Mouse (Mus musculus) neural tube, embryonic 15.5 days (tissue): ENCODE results near the gene Proser1. TPM values are rescaled to one million over a fixed set of nuclear protein-coding genes. Genes with fewer than 3 reads are reported as not detected.

Experiments used
- ATAC-seq: fragments of 200-750 bp; cut with Nextera tagmentation; 2 replicates; pipeline ENCODE4 v1.8.0; 2017; ENCODE audit warnings: mild to moderate bottlenecking, moderate TSS enrichment, moderate library complexity; ENCODE audit not compliant: low FRiP score
- H3K27ac ChIP-seq: fragments of 300-500 bp; sonication (generic); replicated peaks from 2 replicates; pipeline ENCODE4 v1.5.1; 2015; ENCODE audit warnings: mild to moderate bottlenecking, inconsistent platforms
- H3K27me3 ChIP-seq: fragments of 300-500 bp; sonication (generic); replicated peaks from 2 replicates; pipeline ENCODE4 v1.6.1; 2015; ENCODE audit warnings: inconsistent platforms
- H3K36me3 ChIP-seq: fragments of 300-500 bp; sonication (generic); 2 replicates; pipeline ENCODE4 v1.6.1; 2015; ENCODE audit warnings: inconsistent platforms
- H3K4me1 ChIP-seq: fragments of 300-500 bp; sonication (generic); 2 replicates; pipeline ENCODE4 v1.6.1; 2015; ENCODE audit warnings: inconsistent platforms
- H3K4me2 ChIP-seq: fragments of 300-500 bp; sonication (generic); 2 replicates; pipeline ENCODE4 v1.6.1; 2015; ENCODE audit warnings: inconsistent platforms, mild to moderate bottlenecking, moderate library complexity
- H3K4me3 ChIP-seq: fragments of 300-500 bp; sonication (generic); replicated peaks from 2 replicates; pipeline ENCODE4 v1.5.1; 2015; ENCODE audit warnings: mild to moderate bottlenecking, inconsistent platforms
- H3K9ac ChIP-seq: fragments of 300-500 bp; sonication (generic); replicated peaks from 2 replicates; pipeline ENCODE4 v1.6.1; 2015; ENCODE audit warnings: mild to moderate bottlenecking, inconsistent platforms
- H3K9me3 ChIP-seq: fragments of 300-500 bp; sonication (generic); replicated peaks from 2 replicates; pipeline ENCODE4 v1.6.1; 2016; ENCODE audit warnings: inconsistent platforms
- WGBS: fragments of 180-500 bp; shearing (Covaris S2); methylation state at CpG from one replicate; pipeline ENCODE4 v1.1.7; 2015; ENCODE audit warnings: mixed read lengths; 5-methylcytosine and 5-hydroxymethylcytosine counted together
- polyA plus RNA-seq: library from polyadenylated mRNA; unstranded; fragments of >200 nt; fragmentation: Nextera tagmentation; extraction: Ambion mirVana; gene quantifications from 2 replicates; pipeline ENCODE4 v1.2.1, GENCODE M21; 2015

The Proser1 gene
- polyA plus RNA-seq, 1 experiment from 2014 or later, result 16.6 TPM

DNA sequence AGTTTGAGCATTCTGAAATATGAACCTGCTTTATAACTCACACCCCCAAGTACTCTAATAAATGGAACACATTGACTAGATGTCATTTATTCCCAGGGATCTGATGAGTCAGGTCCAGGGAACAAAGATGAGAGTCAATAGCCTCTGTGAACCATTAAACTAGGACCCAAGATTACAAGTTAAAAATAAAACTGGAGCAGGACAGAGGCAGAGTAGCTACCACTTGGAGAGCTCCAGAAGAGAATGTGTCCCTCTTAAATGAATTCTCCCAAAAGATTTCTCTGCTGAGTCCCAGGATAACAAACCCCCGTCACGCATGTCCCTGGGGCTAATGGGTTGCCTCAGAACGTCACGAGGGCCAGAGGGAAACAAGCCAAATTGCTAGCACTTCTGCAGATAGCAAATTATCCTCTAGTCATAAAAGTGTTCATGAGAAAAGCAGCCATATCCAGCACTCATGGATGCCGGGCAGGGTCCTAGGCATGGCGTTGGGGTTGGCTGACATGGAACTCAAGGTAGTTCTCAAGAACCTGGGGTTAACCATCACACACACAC, 35.0 kb downstream of the Proser1 start:
- Histone ChIP-seq H3K4me1 (no peaks in the 10 kb centered on the region), H3K4me3 (no peak overlapping the region), H3K9me3 (no peaks in the 10 kb centered on the region), H3K27ac (no peak overlapping the region), H3K9ac (no peak overlapping the region), H3K4me2 (no peak overlapping the region), H3K36me3 (no peaks in the 10 kb centered on the region), H3K27me3 (no peaks in the 10 kb centered on the region)
- ATAC-seq, result no peak
- WGBS, result 73% methylated on average over 6 of the region's 6 CpGs

DNA sequence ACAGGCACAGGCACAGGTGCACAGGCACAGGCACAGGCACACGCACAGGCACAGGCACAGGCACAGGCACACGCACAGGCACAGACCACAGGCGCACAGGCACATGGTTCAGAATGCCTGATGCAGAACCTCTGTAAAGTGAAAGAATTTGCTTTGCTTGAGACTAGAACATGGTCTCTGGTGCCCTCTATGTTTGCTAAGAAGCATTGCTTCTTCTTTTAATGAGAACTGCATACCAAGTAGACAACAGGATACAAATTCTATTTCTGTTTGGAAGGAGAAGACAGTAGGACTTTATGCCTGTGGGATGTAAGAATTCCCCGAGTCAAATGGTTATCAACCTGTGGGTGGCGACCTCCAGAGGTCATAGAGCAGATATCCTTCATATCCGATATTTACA, 39.0 kb downstream of the Proser1 start:
- Histone ChIP-seq H3K9me3 (no peaks in the 10 kb centered on the region), H3K27me3 (no peaks in the 10 kb centered on the region), H3K27ac (no peak overlapping the region), H3K4me2 (no peak overlapping the region), H3K4me1 (no peaks in the 10 kb centered on the region), H3K36me3 (no peaks in the 10 kb centered on the region), H3K4me3 (no peak overlapping the region), H3K9ac (no peak overlapping the region)
- 67% methylated on average over 6 of the region's 6 CpGs for WGBS
- peak; percentile 47; the same call in 1 of the 2 replicates for ATAC-seq

DNA sequence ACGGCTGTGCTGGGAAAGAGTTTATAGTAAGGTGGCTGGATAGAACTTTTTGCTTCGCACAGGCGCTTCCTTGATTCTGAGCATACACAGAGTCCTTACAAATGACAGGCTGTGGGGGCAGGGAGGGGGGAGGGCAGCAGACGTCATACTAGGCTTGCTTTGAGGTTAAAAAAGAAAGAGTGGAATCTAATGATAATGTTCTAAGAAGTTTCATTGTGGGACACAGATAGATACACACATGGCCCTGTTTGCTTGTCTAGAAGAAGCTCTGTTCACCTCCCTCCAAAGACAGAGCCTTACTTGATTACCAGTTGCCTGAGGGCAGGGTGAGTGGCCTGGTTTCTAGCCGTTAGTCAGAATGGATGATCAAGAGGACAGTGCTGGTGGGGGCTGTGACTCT, 49.6 kb downstream of the Proser1 start:
- no peak for ATAC-seq
- Histone ChIP-seq H3K27me3 (no peaks in the 10 kb centered on the region), H3K4me3 (no peak overlapping the region), H3K4me2 (no peak overlapping the region), H3K4me1 (no peaks in the 10 kb centered on the region), H3K9ac (no peak overlapping the region), H3K27ac (no peak overlapping the region), H3K36me3 (no peaks in the 10 kb centered on the region), H3K9me3 (no peaks in the 10 kb centered on the region)
- 69% methylated on average over 5 of the region's 5 CpGs for WGBS

DNA sequence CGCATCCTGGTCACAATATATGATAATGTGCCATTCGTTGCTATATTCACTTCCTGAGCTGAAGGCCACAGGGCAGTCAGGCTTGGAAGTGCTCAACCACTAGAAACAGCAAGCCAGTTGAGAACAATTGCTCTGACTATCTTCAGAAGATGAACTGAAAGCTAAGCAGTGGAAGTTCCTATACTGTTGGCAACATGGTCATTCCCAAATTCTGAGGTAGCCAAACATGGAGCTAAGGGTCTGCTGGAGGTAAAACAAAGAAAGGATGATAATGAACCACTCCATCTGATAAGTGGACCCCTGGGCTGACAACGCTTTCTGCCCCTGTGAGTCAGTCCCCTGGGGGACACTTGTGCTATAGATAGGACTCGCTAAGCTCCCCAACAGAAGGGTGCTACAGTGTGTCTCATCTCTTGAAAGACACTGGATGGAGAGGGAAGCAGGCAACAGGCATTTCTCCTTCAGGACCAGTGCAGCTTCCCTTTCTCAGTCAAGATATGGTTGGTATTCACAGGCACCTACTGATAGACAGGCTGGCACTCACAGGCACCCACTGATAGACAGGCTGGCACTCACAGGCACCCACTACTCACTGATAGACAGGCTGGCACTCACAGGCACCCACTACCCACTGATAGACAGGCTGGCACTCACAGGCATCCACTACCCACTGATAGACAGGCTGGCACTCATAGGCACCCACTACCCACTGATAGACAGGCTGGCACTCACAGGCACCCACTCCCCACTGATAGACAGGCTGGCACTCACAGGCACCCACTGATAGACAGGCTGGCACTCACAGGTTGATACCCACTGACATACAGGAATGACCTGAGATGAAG, 51.0 kb downstream of the Proser1 start:
- no peak for ATAC-seq
- Histone ChIP-seq H3K4me2 (no peak overlapping the region), H3K4me1 (no peaks in the 10 kb centered on the region), H3K4me3 (no peak overlapping the region), H3K27ac (no peak overlapping the region), H3K9me3 (no peaks in the 10 kb centered on the region), H3K9ac (no peak overlapping the region), H3K36me3 (no peaks in the 10 kb centered on the region), H3K27me3 (no peaks in the 10 kb centered on the region)
- WGBS, result 85% methylated on average over 4 of the region's 4 CpGs

DNA sequence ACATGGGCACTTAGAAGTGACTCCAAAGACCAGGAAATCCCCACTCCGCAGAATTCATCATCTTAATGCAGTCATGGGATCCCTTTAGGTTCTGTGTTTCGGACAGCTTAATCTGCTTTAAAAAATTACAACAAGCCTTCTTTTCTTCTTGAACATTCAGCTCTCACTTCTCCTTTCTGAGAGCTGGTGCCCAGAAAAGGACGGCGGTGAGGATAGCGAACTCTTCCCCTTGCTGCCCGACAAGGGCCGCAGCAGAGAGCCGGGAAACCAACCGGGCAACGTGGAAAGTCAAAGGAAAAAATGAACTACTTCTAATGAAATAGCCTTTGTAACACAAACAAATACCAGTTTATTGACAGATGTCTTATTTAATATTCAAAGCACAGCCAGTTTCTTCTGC, 59.3 kb downstream of the Proser1 start:
- H3K27me3 ChIP-seq, result no peaks in the 10 kb centered on the region
- H3K27ac ChIP-seq, result no peak overlapping the region
- WGBS, result 75% methylated on average over 10 of the region's 10 CpGs
- no peaks in the 10 kb centered on the region for H3K9me3 ChIP-seq
- no peak overlapping the region for H3K4me3 ChIP-seq
- no peak overlapping the region for H3K9ac ChIP-seq
- no peak overlapping the region for H3K4me2 ChIP-seq
- no peaks in the 10 kb centered on the region for H3K36me3 ChIP-seq
- ATAC-seq, result no peak
- no peaks in the 10 kb centered on the region for H3K4me1 ChIP-seq

DNA sequence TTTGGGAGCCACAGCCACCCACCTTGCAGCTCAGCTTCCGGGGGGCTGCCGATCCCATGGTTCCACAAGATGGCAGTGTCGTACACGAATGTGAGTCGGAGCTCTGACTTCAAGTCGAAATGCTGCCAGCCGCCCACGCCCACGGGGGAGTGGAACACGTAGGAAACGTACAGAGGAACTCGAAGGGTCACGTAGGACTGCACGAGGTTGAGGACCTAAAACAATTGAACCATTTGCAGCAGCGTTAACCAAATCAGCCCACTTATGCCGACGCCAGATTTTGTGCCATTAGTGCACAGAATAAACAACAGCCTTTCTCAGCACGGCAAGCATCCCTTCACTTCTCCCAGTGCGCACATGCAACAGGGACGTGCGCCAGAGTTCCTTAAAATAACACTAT, 62.3 kb downstream of the Proser1 start:
- ATAC-seq, result peak; percentile 70
- peak overlapping the region; percentile 68 for H3K4me2 ChIP-seq

DNA sequence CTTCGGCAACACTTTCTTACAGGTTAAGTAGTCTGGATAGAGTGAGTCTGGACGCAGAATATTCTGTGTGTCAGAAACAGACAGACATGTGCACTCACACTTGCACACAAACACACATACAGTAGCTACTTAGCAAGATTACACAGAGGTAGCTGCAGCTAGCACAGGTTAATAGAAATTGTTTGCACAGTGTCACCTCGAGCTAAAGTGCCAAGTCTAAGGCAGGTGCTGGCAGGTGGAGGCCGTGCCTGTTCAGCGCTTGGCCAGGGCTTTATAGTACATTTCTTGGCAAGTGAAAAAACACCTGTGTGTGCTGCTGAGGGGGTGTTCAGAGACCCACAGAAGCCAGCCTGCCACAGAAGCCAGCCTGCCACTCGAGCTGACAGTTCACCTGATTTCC, 66.8 kb downstream of the Proser1 start:
- H3K27ac ChIP-seq, result no peak overlapping the region
- no peak overlapping the region for H3K4me3 ChIP-seq
- ATAC-seq, result no peak
- H3K36me3 ChIP-seq, result no peaks in the 10 kb centered on the region
- H3K4me2 ChIP-seq, result no peak overlapping the region
- H3K4me1 ChIP-seq, result no peaks in the 10 kb centered on the region
- H3K27me3 ChIP-seq, result no peaks in the 10 kb centered on the region; the same call in 1 of the 2 replicates
- H3K9ac ChIP-seq, result no peak overlapping the region
- WGBS, result 89% methylated on average over 6 of the region's 6 CpGs
- H3K9me3 ChIP-seq, result no peaks in the 10 kb centered on the region

More for the DNA sequence above, 62.3 kb downstream of the Proser1 start:
- Histone ChIP-seq H3K9ac (0 out of 2 replicates have a peak overlapping the region, but pooled peaks have one; percentile 14), H3K4me3 (peak overlapping the region; percentile 38), H3K9me3 (no peaks in the 10 kb centered on the region), H3K27ac (no peak overlapping the region), H3K36me3 (no peaks in the 10 kb centered on the region), H3K4me1 (no peaks in the 10 kb centered on the region), H3K27me3 (no peaks in the 10 kb centered on the region; the same call in 1 of the 2 replicates)
- 16% methylated on average over 21 of the region's 21 CpGs for WGBS

Other genes starting within 250 kb of the Proser1 start
- 7.0 and 8.9 TPM in 2 replicates for gene Nhlrc3, start 334 bp upstream of the Proser1 start, polyA plus RNA-seq
- gene Stoml3, start 25.0 kb downstream of the Proser1 start, polyA plus RNA-seq, result 0.19 TPM in 2 replicates
- gene Frem2, start 193.7 kb downstream of the Proser1 start, polyA plus RNA-seq, result 1.2 and 2.7 TPM in 2 replicates